Mouse (Mus musculus) retina, postnatal 1 day (tissue): ENCODE results near the gene Slc15a2.
A peak's percentile ranks its signal among the peaks of the same experiment; 100 is the strongest.

Experiments
- DNase-seq: peaks from one replicate; pipeline ENCODE4 v3.0.0-alpha.2; 2012

Slc15a2 gene

GRCm38 (mm10) chr16:36784594-36785313 is at the start of gene Slc15a2:
Slc15a2 (minus strand) TSS chr16:36784962.
- no peak for DNase-seq

DNA sequence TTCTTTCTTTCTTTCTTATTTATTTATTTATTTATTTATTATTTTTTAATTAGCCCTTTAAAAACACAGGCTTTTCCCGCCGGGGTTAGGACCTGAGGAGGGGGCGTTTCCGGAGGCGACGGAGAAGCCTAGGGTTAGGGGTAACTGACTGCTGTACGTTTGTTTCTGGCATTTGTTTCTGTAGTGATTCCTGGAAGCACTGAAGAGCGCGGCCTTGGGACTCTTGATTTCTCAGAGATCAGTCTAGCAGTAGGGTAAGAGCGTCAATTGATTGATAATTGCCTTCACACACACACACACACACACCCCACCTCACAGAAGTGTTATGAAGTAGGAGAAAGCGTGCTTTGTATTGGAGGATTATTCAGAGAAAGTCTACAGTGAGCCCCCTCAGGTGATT is 44.1 kb upstream of the Slc15a2 start:
- no peak for DNase-seq

DNA sequence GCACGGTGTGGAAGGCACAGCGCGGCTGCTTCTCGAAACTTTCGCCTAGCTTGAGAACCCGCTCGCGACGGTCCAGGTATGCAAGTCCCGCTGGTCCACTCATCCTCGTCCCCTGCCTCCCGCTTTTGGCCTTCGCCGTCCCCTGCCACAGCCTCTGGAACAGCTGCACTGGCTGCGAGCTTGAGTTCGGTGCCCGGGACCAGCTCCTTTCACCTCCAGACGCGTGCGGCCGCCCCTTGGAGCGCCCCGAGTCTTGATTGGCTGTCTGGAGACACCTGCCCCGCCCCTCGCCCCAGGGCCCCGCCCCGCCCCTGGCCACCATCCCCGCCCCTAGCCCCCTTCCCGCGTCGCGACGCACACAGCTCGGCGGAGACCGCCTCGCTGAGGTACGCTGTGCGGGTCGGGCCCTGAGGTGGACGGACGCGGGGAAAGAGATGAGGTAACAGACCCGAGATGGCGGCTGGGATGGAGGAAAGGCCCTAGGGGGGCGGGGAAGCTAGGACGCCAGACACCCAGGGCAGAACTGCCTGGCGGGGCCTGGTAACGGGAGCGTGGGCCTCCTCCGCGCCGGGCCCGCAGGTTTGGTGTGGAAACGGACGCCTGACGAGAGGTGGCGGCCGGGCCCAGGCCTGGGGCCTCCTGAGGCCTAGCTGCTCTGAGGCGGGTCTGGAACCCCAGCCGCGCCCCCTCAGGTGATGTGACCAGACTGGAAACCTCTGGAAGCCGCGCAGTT is 43.5 kb upstream of the Slc15a2 start, which contains the start of gene Iqcb1:
Gene Iqcb1 (plus strand): TSS at position 332 of the 733 bp plus-strand sequence.
- peak; percentile 91 for DNase-seq

- DNase-seq: no peak
Measured at GRCm38 (mm10) chr16:36827611-36828053, 42.9 kb upstream of the Slc15a2 start.

DNA sequence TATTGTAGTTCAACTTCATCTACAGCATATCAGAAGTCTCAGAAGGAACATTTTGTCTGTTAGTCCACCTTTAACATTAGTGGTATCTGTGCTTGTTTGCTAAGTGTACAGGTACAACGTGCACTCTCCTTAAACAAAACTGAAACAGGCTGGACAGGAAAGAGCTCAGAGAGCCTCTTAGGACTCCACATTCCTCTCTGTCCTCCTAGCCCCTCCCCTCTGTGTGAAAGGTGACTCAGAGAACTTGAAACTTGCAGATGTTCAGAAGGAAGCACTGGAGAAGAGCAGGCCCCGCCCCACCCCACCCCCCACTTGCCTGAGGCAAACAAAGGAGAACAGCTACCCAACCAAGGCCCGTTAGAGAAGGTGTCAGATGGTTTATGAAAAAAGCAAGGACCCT is 36.7 kb upstream of the Slc15a2 start:
- no peak for DNase-seq

DNA sequence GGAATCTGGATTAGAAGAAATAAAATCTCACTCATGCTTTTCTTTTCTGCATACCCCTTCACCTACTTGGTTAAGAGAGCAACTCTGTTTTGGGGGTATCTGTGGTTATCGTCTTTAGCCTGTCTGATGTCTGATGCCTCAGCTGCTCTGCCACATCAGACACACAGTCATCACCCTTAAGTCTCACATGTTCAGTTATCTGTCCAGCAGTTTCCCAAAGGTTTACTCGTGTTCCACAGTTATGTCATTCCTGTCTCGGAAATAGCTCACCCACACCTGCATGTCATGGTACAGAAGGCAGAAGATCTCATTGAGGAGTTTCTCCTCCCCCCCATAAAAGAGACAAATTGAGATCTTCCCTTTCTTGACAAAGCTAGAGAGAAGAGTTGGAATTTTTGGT is 36.0 kb upstream of the Slc15a2 start:
- DNase-seq: no peak

DNA sequence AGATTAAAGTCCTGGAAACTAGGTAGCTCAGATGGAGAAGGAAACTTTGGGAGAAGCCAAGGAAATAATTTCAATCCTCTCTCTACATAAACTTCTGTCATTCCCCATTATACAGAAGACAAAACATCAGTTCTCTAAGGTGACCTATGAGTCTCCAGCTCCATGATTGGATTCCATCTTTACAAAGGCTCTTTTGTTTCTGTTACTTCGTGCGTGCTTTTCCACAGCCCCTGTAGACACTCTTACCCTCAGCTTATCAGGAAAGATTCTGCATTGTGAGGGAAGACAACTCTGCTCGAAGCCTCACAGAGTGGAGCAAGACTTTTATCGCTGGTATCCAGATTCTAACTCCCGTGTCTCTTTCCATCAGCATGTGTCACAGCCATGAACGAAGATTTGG is 35.3 kb upstream of the Slc15a2 start:
- peak; percentile 73 for DNase-seq

DNA sequence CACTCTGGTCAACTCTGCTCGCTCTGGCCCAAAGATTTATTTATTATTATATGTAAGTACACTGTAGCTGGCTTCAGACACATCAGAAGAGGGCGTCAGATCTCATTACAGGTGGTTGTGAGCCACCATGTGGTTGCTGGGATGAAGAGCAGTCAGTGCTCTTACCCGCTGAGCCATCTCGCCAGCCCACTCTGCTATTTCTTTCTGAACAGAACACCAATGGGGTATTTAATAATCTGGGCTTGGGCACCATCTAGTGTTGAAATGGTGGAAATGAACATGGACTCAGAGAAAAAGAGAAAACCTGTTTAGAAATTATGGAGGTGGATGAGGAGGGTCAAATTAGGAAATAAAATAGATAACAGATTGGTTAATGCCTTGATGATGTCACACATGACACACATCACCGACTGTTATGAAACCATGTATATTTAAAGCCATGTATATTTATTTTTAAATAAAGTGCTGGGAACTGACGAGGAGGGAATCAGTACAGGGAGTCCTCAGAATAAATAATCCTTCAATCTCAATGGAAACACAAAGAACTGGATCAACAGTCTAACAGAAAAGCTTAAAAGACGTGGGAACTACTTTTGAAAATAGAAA is 32.7 kb upstream of the Slc15a2 start:
- peak; percentile 91 for DNase-seq

DNA sequence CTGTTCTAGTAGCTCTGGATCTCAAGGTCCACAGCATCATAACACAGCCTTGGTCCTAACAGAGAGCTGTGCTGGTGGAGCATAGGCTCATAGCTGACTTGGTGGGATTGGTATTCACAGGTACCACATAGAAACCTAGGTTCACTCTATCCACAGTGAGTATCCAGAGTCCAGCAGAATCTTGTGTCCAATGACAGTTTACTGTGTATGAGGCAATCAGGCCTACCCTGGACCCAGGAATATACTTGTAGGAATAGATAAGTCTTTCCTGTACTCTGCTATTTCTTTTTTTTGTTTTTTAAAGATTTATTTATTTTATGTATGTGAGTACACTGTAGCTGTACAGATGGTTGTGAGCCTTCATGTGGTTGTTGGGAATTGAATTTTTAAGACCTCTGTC is 32.2 kb upstream of the Slc15a2 start:
- no peak for DNase-seq

DNA sequence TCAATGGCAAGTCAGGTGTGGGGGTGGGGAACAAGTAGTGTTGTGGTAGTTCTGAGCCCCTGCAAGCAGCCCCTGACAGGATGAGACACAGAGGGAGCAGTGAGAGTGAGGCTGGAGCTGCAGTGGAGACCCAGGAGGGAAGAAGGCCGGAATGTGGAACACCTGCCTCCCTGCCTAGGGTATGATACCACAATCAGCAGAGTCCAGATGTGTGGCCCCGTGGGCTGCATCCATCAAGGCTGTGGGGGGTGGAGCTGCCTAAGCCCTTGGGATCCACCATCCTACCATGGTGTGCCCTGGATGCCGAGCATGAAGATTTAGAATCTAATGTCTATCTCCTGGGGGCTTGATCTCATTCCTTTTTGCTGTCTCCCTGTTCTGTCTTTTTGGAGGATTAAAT is 28.9 kb upstream of the Slc15a2 start:
- no peak for DNase-seq

GRCm38 (mm10) chr16:36808616-36809015 is 23.9 kb upstream of the Slc15a2 start:
- no peak for DNase-seq

- DNase-seq: no peak
Measured at GRCm38 (mm10) chr16:36802361-36802760, 17.6 kb upstream of the Slc15a2 start.

- DNase-seq: no peak
Measured at GRCm38 (mm10) chr16:36798334-36798733, 13.6 kb upstream of the Slc15a2 start.

- DNase-seq: no peak
Measured at GRCm38 (mm10) chr16:36794976-36795375, 10.2 kb upstream of the Slc15a2 start.

DNA sequence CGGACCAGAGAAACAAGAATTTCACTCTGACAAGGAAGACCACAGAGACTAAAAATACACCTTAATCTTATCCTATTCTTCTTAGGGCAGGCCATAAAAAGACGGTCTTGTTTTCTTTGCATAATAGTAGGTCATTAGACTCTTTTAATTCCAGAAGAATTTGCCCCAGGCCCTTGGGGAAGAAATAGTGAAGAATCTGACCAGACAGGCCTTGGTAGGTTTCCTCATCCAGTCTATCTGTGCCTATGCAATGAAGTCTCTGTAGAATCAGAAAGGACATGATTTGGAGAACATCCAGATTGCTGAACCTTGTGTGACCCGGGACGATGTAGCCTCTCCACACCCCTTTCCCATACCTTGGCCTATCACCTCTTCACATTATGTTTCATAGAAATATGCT is 5.4 kb upstream of the Slc15a2 start:
- no peak for DNase-seq

DNA sequence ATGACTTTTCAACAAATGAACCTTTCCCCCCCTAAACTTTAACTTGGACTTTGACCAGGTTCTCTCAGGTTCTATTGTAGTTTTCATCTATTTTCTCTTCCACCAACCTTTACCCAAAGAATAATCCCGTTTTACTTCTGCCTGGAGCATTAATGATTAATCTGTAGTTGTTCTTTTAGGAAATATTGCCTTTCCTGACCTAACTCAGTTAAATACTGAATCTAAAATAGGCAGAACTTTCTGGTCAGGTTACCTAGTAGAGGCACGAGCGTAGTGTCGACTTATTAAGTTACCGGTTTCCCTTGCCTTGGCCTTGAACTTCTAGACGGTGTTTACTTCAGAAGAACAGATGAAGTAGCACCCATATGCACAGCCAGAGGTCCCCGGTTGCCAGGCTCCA is 1.7 kb upstream of the Slc15a2 start:
- DNase-seq: no peak

DNA sequence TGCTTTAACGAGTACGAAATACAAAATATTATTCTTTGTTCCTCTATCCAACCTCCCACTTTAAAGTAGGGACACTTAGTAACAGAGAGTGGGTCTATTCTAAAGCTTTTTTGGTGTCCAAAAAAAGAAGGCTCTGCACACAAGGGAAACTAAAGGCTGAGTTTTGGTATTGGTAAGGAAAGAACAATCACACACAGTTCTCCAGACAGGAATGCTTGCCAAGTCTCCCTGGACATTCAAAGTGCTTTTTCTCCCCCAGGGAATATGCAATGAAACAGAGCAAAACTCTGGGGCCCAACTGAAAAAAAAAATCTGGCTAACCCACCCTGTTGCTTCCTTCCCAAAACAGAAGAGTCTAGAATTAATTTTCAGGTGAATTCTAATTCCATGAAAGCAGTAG is 616 bp downstream of the Slc15a2 start:
- no peak for DNase-seq

GRCm38 (mm10) chr16:36775658-36776057 is 9.1 kb downstream of the Slc15a2 start:
- DNase-seq: peak; percentile 11

DNA sequence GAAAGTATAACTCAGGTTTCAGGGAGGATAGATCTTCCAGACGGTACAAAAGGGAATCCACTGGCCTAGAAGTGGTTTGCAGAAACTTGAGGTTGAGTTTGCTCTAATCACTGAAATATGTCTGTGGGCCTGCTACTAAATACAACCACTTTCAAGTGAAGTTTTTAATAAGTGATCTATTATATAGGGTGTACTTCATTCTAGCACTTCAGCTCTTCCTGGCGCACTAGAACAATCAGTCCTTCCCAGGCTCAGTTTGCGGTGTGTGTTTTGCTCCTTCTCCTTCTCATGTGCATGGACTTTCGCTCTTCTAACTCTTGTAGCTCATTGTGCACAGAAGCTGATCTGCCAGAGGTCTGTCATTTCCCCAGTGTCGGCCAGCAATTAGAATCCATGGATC is 11.8 kb downstream of the Slc15a2 start:
- no peak for DNase-seq

DNA sequence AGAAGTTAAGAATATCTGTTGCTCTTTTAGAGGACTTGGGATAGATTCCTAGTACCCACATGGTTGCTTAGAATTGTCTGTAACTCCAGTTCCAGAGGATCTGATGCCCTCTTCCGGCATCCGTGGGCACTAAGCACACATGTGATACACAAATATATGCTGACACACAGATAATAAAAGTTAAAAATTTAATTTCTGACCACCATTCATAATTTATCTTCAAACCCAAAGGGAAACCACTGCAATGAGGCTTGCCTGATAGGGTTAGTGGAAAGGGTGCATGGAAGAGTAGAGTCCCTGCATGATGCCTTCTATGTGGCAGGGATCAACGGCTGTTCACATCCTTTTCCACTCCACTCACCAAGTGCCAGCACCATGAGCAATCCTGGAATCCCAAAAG is 13.1 kb downstream of the Slc15a2 start:
- DNase-seq: no peak

GRCm38 (mm10) chr16:36771244-36771643 is 13.5 kb downstream of the Slc15a2 start:
- no peak for DNase-seq

GRCm38 (mm10) chr16:36770830-36771229 is 13.9 kb downstream of the Slc15a2 start:
- peak; percentile 85 for DNase-seq

DNA sequence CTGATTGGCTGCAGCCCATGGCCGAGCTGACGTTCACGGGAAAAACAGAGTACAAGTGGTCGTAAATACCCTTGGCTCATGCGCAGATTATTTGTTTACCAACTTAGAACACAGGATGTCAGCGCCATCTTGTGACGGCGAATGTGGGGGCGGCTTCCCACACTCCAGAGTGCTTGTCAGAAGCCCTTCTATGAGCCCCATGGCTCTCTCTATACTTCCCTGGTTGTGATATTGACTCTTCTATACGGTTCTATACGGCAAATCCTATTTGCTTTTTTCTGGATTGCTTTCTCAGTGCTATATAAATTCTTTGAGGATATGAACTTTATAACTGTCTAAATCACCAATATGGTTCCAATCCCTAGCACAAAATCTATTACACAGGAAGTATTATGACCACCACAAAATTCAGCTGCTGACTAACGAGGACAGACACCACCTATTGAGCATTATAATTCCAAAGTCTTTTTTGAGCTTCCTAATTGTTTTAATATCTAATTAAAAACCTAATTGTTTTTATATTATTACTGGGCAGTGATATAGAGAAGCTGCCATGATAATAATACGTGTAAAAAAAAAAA is 14.5 kb downstream of the Slc15a2 start:
- peak; percentile 55 for DNase-seq

- DNase-seq: no peak
Measured at GRCm38 (mm10) chr16:36751979-36752378, 32.8 kb downstream of the Slc15a2 start.
